Mouse (Mus musculus) limb, embryonic 14.5 days (tissue): ENCODE measurements around the gene Suds3. TPM values are rescaled to one million over a fixed set of nuclear protein-coding genes. Genes with fewer than 3 reads are reported as not detected.

ENCODE experiments used
- ATAC-seq: fragments of 200-750 bp; cut with Nextera tagmentation; 2 replicates; pipeline ENCODE4 v1.8.0; 2017; ENCODE audit warnings: low read depth, moderate number of reproducible peaks, moderate TSS enrichment; ENCODE audit not compliant: low FRiP score
- DNase-seq: peaks from one replicate; pipeline ENCODE4 v3.0.0-alpha.2; 2015; ENCODE audit warnings: low spot score
- H3K27ac ChIP-seq: fragments of 300-500 bp; sonication (generic); replicated peaks from 2 replicates; pipeline ENCODE4 v1.5.1; 2014; ENCODE audit warnings: low read depth, mild to moderate bottlenecking, low read length, moderate library complexity, mixed read lengths
- H3K27me3 ChIP-seq: fragments of 300-500 bp; sonication (generic); 2 replicates; pipeline ENCODE4 v1.6.1; 2014; ENCODE audit warnings: low read length, mixed read lengths; ENCODE audit not compliant: control insufficient read depth, insufficient read depth
- H3K36me3 ChIP-seq: fragments of 300-500 bp; sonication (generic); 2 replicates; pipeline ENCODE4 v1.6.1; 2014; ENCODE audit warnings: mild to moderate bottlenecking, low read length, moderate library complexity, mixed read lengths; ENCODE audit not compliant: control insufficient read depth, insufficient read depth
- H3K4me1 ChIP-seq: fragments of 300-500 bp; sonication (generic); 2 replicates; pipeline ENCODE4 v1.6.1; 2014; ENCODE audit warnings: antibody characterized with exemption, low read length, mixed read lengths; ENCODE audit not compliant: control insufficient read depth, insufficient read depth
- H3K4me2 ChIP-seq: fragments of 300-500 bp; sonication (generic); replicated peaks from 2 replicates; pipeline ENCODE4 v1.6.1; 2014; ENCODE audit warnings: low read depth, mild to moderate bottlenecking, low read length, moderate library complexity; ENCODE audit not compliant: severe bottlenecking
- H3K4me3 ChIP-seq: fragments of 300-500 bp; sonication (generic); replicated peaks from 2 replicates; pipeline ENCODE4 v1.5.1; 2014; ENCODE audit warnings: low read length
- H3K9ac ChIP-seq: fragments of 300-500 bp; sonication (generic); 2 replicates; pipeline ENCODE4 v1.6.1; 2014; ENCODE audit warnings: mild to moderate bottlenecking, low read depth, low read length, moderate library complexity; ENCODE audit not compliant: severe bottlenecking
- H3K9me3 ChIP-seq: fragments of 300-500 bp; sonication (generic); 2 replicates; pipeline ENCODE4 v1.6.1; 2016; ENCODE audit warnings: low read length; ENCODE audit not compliant: control insufficient read depth
- POLR2A ChIP-seq: fragments of 200-500 bp; IDR thresholded peaks from 2 replicates; pipeline ENCODE4 v1.8.0; 2012; ENCODE audit warnings: inconsistent platforms, mild to moderate bottlenecking, moderate library complexity, borderline replicate concordance; ENCODE audit not compliant: insufficient read depth, insufficient read length; ENCODE audit errors: extremely low read depth
- WGBS: fragments of 180-500 bp; shearing (Covaris S2); extraction: QIAGEN DNeasy Blood & Tissue Kit; methylation state at CpG from one replicate; pipeline ENCODE4 v1.1.7; 2014; 5-methylcytosine and 5-hydroxymethylcytosine counted together
- polyA plus RNA-seq, 2 experiments: library from polyadenylated mRNA; depleted of rRNA in 1 of 2; stranded (reverse) in 1 of 2; unstranded in 1 of 2; fragments of >200 nt; fragmentation: Nextera tagmentation in 1 of 2; extraction: Ambion mirVana in 1 of 2; gene quantifications; 2 replicates each; pipeline versions ENCODE4 v1.2.1 to v1.2.3; 2012 to 2014

Suds3 gene
- polyA plus RNA-seq, 2 experiments, result 43.8 to 74.7 TPM

- no peaks in the 10 kb centered on the region for H3K27me3 ChIP-seq
- no peak for TF ChIP-seq POLR2A
- H3K4me3 ChIP-seq, result no peak overlapping the region
- 69% methylated on average over 10 of the region's 10 CpGs for WGBS
- no peak overlapping the region for H3K4me2 ChIP-seq
- no peaks in the 10 kb centered on the region for H3K9me3 ChIP-seq
- no peak overlapping the region for H3K27ac ChIP-seq
- no peaks in the 10 kb centered on the region for H3K4me1 ChIP-seq
- ATAC-seq, result no peak
- DNase-seq, result no peak
- H3K9ac ChIP-seq, result no peak overlapping the region
- no peaks in the 10 kb centered on the region for H3K36me3 ChIP-seq
Measured at GRCm38 (mm10) chr5:117045101-117045500, 70.8 kb downstream of the Suds3 start.

GRCm38 (mm10) chr5:117042661-117043060, 73.3 kb downstream of the Suds3 start:
- Histone ChIP-seq H3K4me1 (no peaks in the 10 kb centered on the region), H3K4me2 (no peak overlapping the region), H3K36me3 (no peaks in the 10 kb centered on the region), H3K27me3 (no peaks in the 10 kb centered on the region), H3K4me3 (no peak overlapping the region), H3K9me3 (no peaks in the 10 kb centered on the region), H3K27ac (no peak overlapping the region), H3K9ac (no peak overlapping the region)
- ATAC-seq (no peak), DNase-seq (no peak)
- TF ChIP-seq POLR2A, result no peak
- 66% methylated on average over 11 of the region's 11 CpGs for WGBS

Other genes with a start within 250 kb of the Suds3 start
- 7.1 and 7.4 TPM in 2 replicates for gene Taok3, start 4.0 kb upstream of the Suds3 start, polyA plus RNA-seq (2012; rRNA removed)
- 14.3 and 15.8 TPM in 2 replicates for gene Taok3, start 4.0 kb upstream of the Suds3 start, polyA plus RNA-seq (2014; fragmentation: Nextera tagmentation; extraction: Ambion mirVana)
- gene Pebp1, start 171.5 kb upstream of the Suds3 start, polyA plus RNA-seq (2012; rRNA removed), result 547 and 736 TPM in 2 replicates
- 706 and 740 TPM in 2 replicates for gene Pebp1, start 171.5 kb upstream of the Suds3 start, polyA plus RNA-seq (2014; fragmentation: Nextera tagmentation; extraction: Ambion mirVana)
- gene Vsig10, start 203.0 kb upstream of the Suds3 start, polyA plus RNA-seq (2012; rRNA removed), result 10.3 and 14.0 TPM in 2 replicates
- 4.5 and 6.8 TPM in 2 replicates for gene Vsig10, start 203.0 kb upstream of the Suds3 start, polyA plus RNA-seq (2014; fragmentation: Nextera tagmentation; extraction: Ambion mirVana)
- gene Wsb2, start 241.2 kb upstream of the Suds3 start, polyA plus RNA-seq (2012; rRNA removed), result 59.5 and 81.6 TPM in 2 replicates
- 66.2 and 69.4 TPM in 2 replicates for gene Wsb2, start 241.2 kb upstream of the Suds3 start, polyA plus RNA-seq (2014; fragmentation: Nextera tagmentation; extraction: Ambion mirVana)